Mouse (Mus musculus) heart, postnatal 0 days (tissue): ENCODE data around the gene Thsd7b.

Experiments used
- CTCF ChIP-seq: IDR thresholded peaks from 2 replicates; pipeline ENCODE4 v1.5.1; 2016; ENCODE audit warnings: antibody characterized with exemption, control low read depth, low read depth
- EP300 ChIP-seq: IDR thresholded peaks from 2 replicates; pipeline ENCODE4 v1.6.1; 2016; ENCODE audit warnings: antibody characterized with exemption, low read depth

DNA sequence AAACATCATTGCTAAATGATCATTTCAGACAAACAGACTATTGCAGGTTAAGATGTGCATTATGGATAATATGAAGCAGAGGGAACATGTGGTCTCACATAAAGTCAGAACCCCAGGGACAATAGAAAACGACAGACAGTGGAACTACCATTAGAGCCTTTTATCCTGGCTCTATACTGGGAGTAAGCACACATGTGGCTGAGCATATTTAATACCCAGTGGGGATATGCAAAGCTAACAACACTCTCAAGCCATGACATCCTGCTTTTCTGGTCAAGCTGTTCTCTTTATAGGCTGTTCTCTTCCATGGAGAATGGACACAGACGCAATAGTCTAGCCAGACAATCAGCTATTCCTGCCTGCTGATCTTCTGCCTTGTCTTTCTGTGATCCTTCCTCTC lies 191.3 kb downstream of the Thsd7b start:
- no peak for TF ChIP-seq CTCF
- TF ChIP-seq EP300, result no peak
